Mouse (Mus musculus): ENCODE measurements at regions not wholly inside any gene's neighbourhood (a gene's known extent, or its start where the extent isn't known, plus 50 kb on each side); places are given as distances from the start of the nearest gene placed in this dataset.

GRCm38 (mm10) chr6:32699811-32700210 is 111.8 kb upstream of the Plxna4 start:
- TF ChIP-seq CHD2 (IDR thresholded peaks at IDR 0.05; ENCODE audit: low read length): no peak
- TF ChIP-seq MAZ (IDR thresholded peaks at IDR 0.05; ENCODE audit: low read depth, low read length): no peak
- no peak for TF ChIP-seq MAX (IDR thresholded peaks at IDR 0.05; ENCODE audit: low read length)
- no peak for TF ChIP-seq POLR2A (IDR thresholded peaks at IDR 0.05; ENCODE audit: low read depth, low read length)
